Mouse (Mus musculus) embryonic facial prominence, embryonic 12.5 days (tissue): ENCODE data around the gene Padi3. TPM values are rescaled to one million over a fixed set of nuclear protein-coding genes. Genes with fewer than 3 reads are reported as not detected.

Experiments
- ATAC-seq: fragments of 200-750 bp; cut with Nextera tagmentation; 2 replicates; pipeline ENCODE4 v1.8.0; 2017; ENCODE audit not compliant: insufficient number of reproducible peaks, insufficient read depth, low FRiP score, low TSS enrichment
- H3K27ac ChIP-seq: fragments of 300-500 bp; sonication (generic); 2 replicates; pipeline ENCODE4 v1.5.1; 2016; ENCODE audit warnings: mild to moderate bottlenecking
- H3K27me3 ChIP-seq: fragments of 300-500 bp; sonication (generic); 2 replicates; pipeline ENCODE4 v1.6.1; 2016; ENCODE audit warnings: mild to moderate bottlenecking, moderate library complexity
- H3K36me3 ChIP-seq: fragments of 300-500 bp; sonication (generic); 2 replicates; pipeline ENCODE4 v1.6.1; 2016; ENCODE audit warnings: mild to moderate bottlenecking
- H3K4me1 ChIP-seq: fragments of 300-500 bp; sonication (generic); 2 replicates; pipeline ENCODE4 v1.6.1; 2016
- H3K4me2 ChIP-seq: fragments of 300-500 bp; sonication (generic); replicated peaks from 2 replicates; pipeline ENCODE4 v1.6.1; 2016; ENCODE audit warnings: mild to moderate bottlenecking, moderate library complexity
- H3K4me3 ChIP-seq: fragments of 300-500 bp; sonication (generic); 2 replicates; pipeline ENCODE4 v1.5.1; 2016; ENCODE audit warnings: mild to moderate bottlenecking
- H3K9ac ChIP-seq: fragments of 300-500 bp; sonication (generic); 2 replicates; pipeline ENCODE4 v1.6.1; 2016; ENCODE audit warnings: mild to moderate bottlenecking, moderate library complexity
- H3K9me3 ChIP-seq: fragments of 300-500 bp; sonication (generic); 2 replicates; pipeline ENCODE4 v1.6.1; 2016; ENCODE audit warnings: mild to moderate bottlenecking, moderate library complexity
- WGBS: fragments of 180-500 bp; shearing (Covaris S2); methylation state at CpG from one replicate; pipeline ENCODE4 v1.1.7; 2016; 5-methylcytosine and 5-hydroxymethylcytosine counted together
- polyA plus RNA-seq: library from polyadenylated mRNA; unstranded; fragments of >200 nt; fragmentation: Nextera tagmentation; extraction: Ambion mirVana; gene quantifications from 2 replicates; pipeline ENCODE4 v1.2.1, GENCODE M21; 2016

Gene Padi3
- polyA plus RNA-seq, 1 experiment from 2014 or later, result 0.08 TPM

DNA sequence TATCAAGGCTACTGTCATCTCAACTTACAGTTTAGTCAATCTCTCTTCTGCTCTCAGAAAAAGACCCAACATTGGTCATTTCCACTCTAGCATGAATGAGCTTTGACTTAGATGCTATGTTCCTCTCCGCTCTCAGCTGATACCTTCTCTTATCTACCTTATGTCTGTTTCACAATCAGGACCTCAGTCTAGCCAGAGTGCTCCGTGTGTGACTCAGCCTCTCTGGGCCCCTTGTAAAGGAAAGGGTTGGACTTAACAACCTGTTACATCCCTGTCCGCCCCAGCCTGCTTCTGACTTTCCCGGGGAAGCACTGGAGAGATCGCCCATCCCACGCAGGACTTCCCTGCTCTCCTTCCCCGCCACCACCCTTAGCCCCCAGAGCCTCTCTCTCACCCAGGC is 17.9 kb downstream of the Padi3 start:
- no peak for ATAC-seq
- Histone ChIP-seq H3K9ac (no peak overlapping the region), H3K4me2 (no peak overlapping the region), H3K4me1 (no peaks in the 10 kb centered on the region), H3K9me3 (no peaks in the 10 kb centered on the region), H3K4me3 (no peak overlapping the region), H3K36me3 (no peaks in the 10 kb centered on the region), H3K27me3 (no peaks in the 10 kb centered on the region), H3K27ac (no peak overlapping the region)
- WGBS, result 90% methylated on average over 7 of the region's 7 CpGs

DNA sequence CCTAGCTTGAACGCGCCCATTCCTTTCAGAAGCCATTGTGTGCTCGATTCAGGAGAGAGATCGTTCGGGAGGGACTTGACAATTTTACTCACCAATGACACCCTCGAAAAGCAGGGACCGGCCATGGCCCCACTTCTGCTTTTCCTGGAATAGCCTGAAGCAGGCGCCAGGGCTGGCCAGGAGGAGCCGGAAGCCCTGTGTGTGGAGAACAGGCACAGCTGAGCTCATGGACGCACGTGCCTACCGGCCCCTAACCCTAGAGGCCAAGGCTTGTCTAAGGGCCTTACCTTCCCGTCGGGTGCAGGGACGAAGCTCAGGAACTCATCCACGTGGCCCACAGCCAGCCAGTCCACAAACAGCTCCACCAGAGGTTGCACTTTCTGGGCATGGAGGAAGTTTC is 19.4 kb downstream of the Padi3 start:
- no peaks in the 10 kb centered on the region for H3K36me3 ChIP-seq
- no peak overlapping the region for H3K4me3 ChIP-seq
- H3K4me1 ChIP-seq, result no peaks in the 10 kb centered on the region
- H3K9ac ChIP-seq, result no peak overlapping the region
- H3K9me3 ChIP-seq, result no peaks in the 10 kb centered on the region
- no peak overlapping the region for H3K27ac ChIP-seq
- ATAC-seq, result no peak
- no peak overlapping the region for H3K4me2 ChIP-seq
- 84% methylated on average over 16 of the region's 16 CpGs for WGBS
- no peaks in the 10 kb centered on the region for H3K27me3 ChIP-seq

DNA sequence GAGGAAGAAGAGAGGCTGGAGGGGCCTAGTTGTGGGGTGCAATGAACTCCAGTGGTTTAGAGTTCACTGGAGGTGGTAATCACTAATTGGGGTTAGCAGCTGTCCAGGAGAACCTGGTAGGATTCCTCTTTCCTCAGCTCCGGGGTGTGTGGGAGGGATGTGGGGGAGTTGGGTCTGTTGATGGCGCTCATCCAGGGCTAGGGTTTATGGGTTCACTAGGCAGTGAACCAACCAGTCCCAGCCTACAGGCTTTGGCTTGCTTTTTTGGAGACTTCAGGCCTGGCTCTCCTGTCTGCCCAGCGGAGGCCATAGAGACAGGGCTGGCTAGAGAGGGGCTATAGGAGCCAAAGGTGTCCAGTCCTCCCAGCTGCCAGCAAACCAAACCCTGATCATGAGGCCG is 20.5 kb downstream of the Padi3 start:
- no peaks in the 10 kb centered on the region for H3K4me1 ChIP-seq
- no peaks in the 10 kb centered on the region for H3K36me3 ChIP-seq
- no peaks in the 10 kb centered on the region for H3K27me3 ChIP-seq
- no peak overlapping the region for H3K9ac ChIP-seq
- no peak overlapping the region for H3K4me3 ChIP-seq
- WGBS, result 93% methylated on average over 4 of the region's 4 CpGs
- ATAC-seq, result no peak
- no peak overlapping the region for H3K4me2 ChIP-seq
- H3K9me3 ChIP-seq, result no peaks in the 10 kb centered on the region
- no peak overlapping the region for H3K27ac ChIP-seq

- Histone ChIP-seq H3K27ac (no peak overlapping the region), H3K27me3 (no peaks in the 10 kb centered on the region), H3K9ac (no peak overlapping the region), H3K4me1 (no peaks in the 10 kb centered on the region), H3K4me3 (no peak overlapping the region), H3K4me2 (no peak overlapping the region), H3K9me3 (no peaks in the 10 kb centered on the region), H3K36me3 (no peaks in the 10 kb centered on the region)
- no peak for ATAC-seq
- 40% methylated on average over 6 of the region's 6 CpGs for WGBS
These were observed 21.5 kb downstream of the Padi3 start for GRCm38 (mm10) chr4:140788983-140789382.

DNA sequence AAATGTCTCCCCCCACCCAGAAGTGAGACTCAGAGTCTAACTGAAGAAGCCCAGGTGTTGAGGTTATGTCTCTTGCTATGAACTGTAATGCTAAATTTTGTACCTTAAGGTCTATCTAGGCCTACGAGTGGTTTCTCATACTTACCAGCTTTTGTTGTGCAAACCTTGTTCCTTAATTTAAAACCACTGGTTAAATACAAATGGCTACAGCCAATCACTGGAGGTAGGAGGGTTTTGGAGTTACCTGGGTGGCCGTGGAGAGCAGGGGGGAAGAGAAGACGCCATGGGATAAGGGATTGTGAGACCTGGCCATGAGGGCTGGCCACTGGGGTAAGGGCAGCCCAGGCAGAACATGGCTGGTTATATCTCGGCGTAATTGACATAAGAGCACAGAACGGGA is 22.2 kb downstream of the Padi3 start:
- 77% methylated on average over 6 of the region's 6 CpGs for WGBS

DNA sequence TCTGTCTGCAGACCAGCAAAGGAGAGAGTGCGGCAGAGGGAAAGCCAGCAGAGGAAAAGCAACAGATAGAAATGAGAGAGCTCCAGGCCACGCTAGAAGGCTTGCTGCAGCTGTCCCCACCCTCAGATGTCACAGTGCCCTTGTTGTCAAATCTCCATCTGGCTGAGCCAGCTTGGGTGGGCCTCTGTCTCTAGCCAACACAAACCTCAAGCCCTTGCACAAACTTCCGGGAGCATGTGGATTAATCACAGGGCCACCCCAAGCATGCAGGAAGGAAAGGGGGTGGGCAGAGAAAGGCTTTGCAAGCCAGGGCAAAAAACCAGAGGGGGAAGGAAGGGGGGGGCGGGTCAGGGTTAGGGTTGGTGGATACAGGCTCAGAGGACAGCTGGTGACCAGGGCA is 23.0 kb downstream of the Padi3 start:
- Histone ChIP-seq H3K27me3 (no peaks in the 10 kb centered on the region), H3K4me3 (no peak overlapping the region), H3K27ac (no peak overlapping the region), H3K9me3 (no peaks in the 10 kb centered on the region), H3K4me2 (no peak overlapping the region), H3K36me3 (no peaks in the 10 kb centered on the region), H3K4me1 (no peaks in the 10 kb centered on the region), H3K9ac (no peak overlapping the region)
- 58% methylated on average over 4 of the region's 4 CpGs for WGBS
- no peak for ATAC-seq

More for the DNA sequence above, 22.2 kb downstream of the Padi3 start:
- no peak for ATAC-seq
- Histone ChIP-seq H3K27me3 (no peaks in the 10 kb centered on the region), H3K9ac (no peak overlapping the region), H3K27ac (no peak overlapping the region), H3K4me2 (no peak overlapping the region), H3K4me1 (no peaks in the 10 kb centered on the region), H3K9me3 (no peaks in the 10 kb centered on the region), H3K36me3 (no peaks in the 10 kb centered on the region), H3K4me3 (no peak overlapping the region)

- Histone ChIP-seq H3K9me3 (no peaks in the 10 kb centered on the region), H3K4me1 (no peaks in the 10 kb centered on the region), H3K36me3 (no peaks in the 10 kb centered on the region), H3K4me3 (no peak overlapping the region), H3K27ac (no peak overlapping the region), H3K9ac (no peak overlapping the region), H3K27me3 (no peaks in the 10 kb centered on the region), H3K4me2 (no peak overlapping the region)
- ATAC-seq, result no peak
- 75% methylated on average over 5 of the region's 5 CpGs for WGBS
These were observed 25.2 kb downstream of the Padi3 start for GRCm38 (mm10) chr4:140785217-140785616.

DNA sequence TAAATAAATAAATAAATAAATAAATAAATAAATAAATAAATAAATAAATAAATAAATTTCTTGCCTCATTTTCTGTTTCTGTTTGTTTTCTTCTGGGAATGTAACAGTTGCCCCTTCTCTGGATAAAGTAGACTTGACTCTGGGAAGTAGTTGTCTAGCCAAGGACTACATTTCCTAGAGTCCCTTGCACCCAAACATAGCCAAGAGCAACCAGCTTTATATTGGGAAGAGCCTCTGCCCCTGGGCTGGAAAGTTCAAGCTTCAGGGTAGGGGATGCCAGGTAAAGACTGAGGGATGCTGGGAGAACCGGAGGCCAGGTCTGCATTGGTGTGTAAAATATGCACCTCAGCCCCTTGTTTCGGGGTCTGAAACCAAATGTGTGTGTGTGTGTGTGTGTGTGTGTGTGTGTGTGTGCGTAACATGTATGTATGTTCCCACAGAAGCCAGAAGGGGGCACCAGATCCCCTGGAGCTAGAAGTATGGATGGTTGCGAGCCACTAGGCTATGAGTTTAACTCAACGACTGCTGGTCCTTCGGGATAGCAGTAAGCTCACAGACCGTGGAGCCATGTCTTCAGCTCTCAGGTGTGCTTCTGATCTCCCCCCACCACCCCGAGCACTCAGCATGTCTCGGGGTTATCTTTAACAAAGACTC is 26.0 kb downstream of the Padi3 start:
- Histone ChIP-seq H3K4me3 (no peak overlapping the region), H3K9me3 (no peaks in the 10 kb centered on the region), H3K36me3 (no peaks in the 10 kb centered on the region), H3K4me2 (no peak overlapping the region), H3K9ac (no peak overlapping the region), H3K4me1 (0 out of 2 replicates have a peak, but pooled peaks cover 4% of the 10 kb centered on the region), H3K27ac (no peak overlapping the region), H3K27me3 (no peaks in the 10 kb centered on the region)
- no peak for ATAC-seq
- WGBS, result 95% methylated on average over 9 of the region's 9 CpGs

- Histone ChIP-seq H3K4me3 (no peak overlapping the region), H3K4me1 (0 out of 2 replicates have a peak, but pooled peaks cover 4% of the 10 kb centered on the region), H3K4me2 (no peak overlapping the region), H3K27ac (no peak overlapping the region), H3K9me3 (no peaks in the 10 kb centered on the region), H3K36me3 (no peaks in the 10 kb centered on the region), H3K9ac (no peak overlapping the region), H3K27me3 (no peaks in the 10 kb centered on the region)
- WGBS, result 87% methylated on average over 9 of the region's 9 CpGs
- no peak for ATAC-seq
These were observed 27.6 kb downstream of the Padi3 start for GRCm38 (mm10) chr4:140782821-140783220.

- Histone ChIP-seq H3K9me3 (no peaks in the 10 kb centered on the region), H3K27ac (no peak overlapping the region), H3K9ac (no peak overlapping the region), H3K4me1 (0 out of 2 replicates have a peak, but pooled peaks cover 4% of the 10 kb centered on the region), H3K36me3 (no peaks in the 10 kb centered on the region), H3K4me2 (no peak overlapping the region), H3K4me3 (no peak overlapping the region), H3K27me3 (no peaks in the 10 kb centered on the region)
- no peak for ATAC-seq
- 82% methylated on average over 14 of the region's 14 CpGs for WGBS
These were observed 29.9 kb downstream of the Padi3 start for GRCm38 (mm10) chr4:140780507-140780906.

DNA sequence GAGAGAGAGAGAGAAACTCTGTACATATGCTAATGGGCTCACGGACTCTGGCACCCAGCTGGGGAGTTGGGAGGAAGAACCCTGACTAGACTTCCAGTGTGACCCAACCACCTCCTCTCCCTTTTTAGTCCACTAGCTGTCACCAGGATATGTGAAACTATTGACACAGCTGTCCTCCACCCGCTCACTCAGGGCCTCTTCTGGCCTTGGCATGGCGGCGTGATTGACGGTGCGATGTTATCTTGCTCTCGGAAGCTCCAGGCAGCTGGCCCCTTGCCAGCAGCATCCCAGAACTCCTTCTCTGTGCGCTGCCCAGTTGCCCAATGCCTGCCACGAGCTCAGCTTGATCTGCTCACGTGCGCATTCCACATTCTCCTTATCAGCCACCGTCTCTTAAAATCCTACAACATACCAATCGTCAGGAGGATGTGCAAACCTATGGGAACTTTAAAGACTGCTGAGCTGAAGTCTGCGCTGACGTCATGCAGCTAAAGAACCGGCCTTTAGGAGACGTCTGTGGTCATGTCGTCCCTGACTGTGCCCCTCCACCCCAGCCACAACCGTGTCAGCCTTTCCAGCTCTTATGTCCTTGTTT is 30.5 kb downstream of the Padi3 start:
- 54% methylated on average over 19 of the region's 19 CpGs for WGBS
- H3K4me1 ChIP-seq, result 0 out of 2 replicates have a peak, but pooled peaks cover 4% of the 10 kb centered on the region
- ATAC-seq, result no peak; the same call in 1 of the 2 replicates
- no peak overlapping the region for H3K9ac ChIP-seq
- H3K4me2 ChIP-seq, result no peak overlapping the region
- no peak overlapping the region for H3K4me3 ChIP-seq
- H3K27ac ChIP-seq, result no peak overlapping the region
- H3K27me3 ChIP-seq, result no peaks in the 10 kb centered on the region
- H3K9me3 ChIP-seq, result no peaks in the 10 kb centered on the region
- H3K36me3 ChIP-seq, result no peaks in the 10 kb centered on the region

GRCm38 (mm10) chr4:140776623-140777022 is 33.8 kb downstream of the Padi3 start:
- H3K9ac ChIP-seq, result no peak overlapping the region
- H3K4me3 ChIP-seq, result no peak overlapping the region
- no peaks in the 10 kb centered on the region for H3K9me3 ChIP-seq
- no peak overlapping the region for H3K4me2 ChIP-seq
- 74% methylated on average over 13 of the region's 13 CpGs for WGBS
- H3K4me1 ChIP-seq, result 0 out of 2 replicates have a peak, but pooled peaks cover 4% of the 10 kb centered on the region
- H3K27me3 ChIP-seq, result no peaks in the 10 kb centered on the region
- H3K36me3 ChIP-seq, result no peaks in the 10 kb centered on the region
- ATAC-seq, result no peak
- H3K27ac ChIP-seq, result no peak overlapping the region
